Mouse (Mus musculus) kidney, adult 2 months (tissue): Measurements from ENCODE around the gene Gad1.

Experiments
- CTCF ChIP-seq: fragments of 200-500 bp; conservative IDR thresholded peaks from 2 replicates; pipeline ENCODE4 v1.5.1; 2011; ENCODE audit warnings: low read depth, mild to moderate bottlenecking, control low read depth, low read length, moderate library complexity, mixed read lengths; ENCODE audit not compliant: insufficient read depth, insufficient read length
- POLR2A ChIP-seq: fragments of 200-500 bp; IDR thresholded peaks from one replicate; pipeline ENCODE4 v1.6.1; 2011; ENCODE audit warnings: low read depth, low read length, control low read depth

DNA sequence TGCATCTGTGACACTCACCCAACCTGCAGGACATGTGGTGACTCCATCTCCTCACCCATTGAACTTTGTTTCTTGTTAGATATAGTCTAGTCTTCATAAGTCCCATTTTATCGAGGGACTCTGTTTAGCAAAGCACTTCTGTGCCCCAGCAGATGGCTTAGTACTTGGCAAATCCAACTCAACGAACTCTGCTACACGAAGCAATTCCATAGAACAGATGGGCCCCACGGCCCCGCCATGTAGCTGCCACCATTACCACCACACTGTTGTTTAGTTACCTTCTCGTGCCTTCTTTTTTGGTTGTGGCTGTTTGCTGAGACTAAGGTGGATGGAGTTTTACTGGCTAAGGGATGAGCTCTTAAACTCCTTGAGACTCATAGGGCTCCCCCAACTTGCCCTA, 35.3 kb downstream of the Gad1 start:
- no peak for TF ChIP-seq POLR2A
- TF ChIP-seq CTCF, result no peak
